Mouse (Mus musculus) thymus, postnatal 25 days (tissue): ENCODE results near the gene Ophn1.
A peak's percentile ranks its signal among the peaks of the same experiment; 100 is the strongest.

ENCODE experiments used
- DNase-seq: peaks from one replicate; pipeline ENCODE4 v3.0.0; 2022

Ophn1 gene

DNA sequence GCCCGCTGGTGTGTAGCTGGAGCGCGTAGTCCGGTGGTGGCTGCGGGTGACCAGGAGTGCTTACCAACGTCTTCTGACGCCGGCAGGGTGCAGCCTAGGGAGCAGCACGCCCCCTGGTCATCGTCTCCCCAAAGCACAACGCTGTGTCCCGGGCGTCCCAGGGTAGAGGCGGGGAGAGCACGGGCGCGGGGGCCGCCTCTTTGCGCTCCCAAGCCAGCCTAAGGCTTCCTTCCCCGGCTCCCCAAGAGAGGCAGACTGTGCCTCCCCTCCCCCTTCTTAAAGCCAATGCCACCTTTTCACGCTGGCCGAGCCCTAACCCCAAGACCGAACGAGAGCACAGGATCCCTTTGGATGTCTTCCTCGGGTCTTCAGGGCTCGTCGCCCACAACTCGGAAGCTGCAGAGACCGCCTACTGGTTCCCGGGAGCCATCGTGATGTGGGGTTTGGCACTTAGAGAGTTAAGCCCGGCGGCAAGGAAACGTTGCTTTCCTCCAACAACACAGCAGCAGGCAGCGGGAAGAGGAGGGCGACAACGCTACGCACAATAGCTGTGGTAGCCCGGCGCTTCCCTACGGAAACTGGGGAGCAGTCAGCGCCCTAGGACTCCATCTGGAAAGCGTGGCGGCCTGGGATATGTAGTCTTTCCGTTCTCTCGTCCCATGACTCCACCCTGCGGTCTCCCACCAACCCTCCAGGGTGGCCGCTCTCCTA is at the start of gene Ophn1:
Ophn1 (minus strand) TSS at position 620 of the 711 bp plus-strand sequence.
- no peak for DNase-seq

DNA sequence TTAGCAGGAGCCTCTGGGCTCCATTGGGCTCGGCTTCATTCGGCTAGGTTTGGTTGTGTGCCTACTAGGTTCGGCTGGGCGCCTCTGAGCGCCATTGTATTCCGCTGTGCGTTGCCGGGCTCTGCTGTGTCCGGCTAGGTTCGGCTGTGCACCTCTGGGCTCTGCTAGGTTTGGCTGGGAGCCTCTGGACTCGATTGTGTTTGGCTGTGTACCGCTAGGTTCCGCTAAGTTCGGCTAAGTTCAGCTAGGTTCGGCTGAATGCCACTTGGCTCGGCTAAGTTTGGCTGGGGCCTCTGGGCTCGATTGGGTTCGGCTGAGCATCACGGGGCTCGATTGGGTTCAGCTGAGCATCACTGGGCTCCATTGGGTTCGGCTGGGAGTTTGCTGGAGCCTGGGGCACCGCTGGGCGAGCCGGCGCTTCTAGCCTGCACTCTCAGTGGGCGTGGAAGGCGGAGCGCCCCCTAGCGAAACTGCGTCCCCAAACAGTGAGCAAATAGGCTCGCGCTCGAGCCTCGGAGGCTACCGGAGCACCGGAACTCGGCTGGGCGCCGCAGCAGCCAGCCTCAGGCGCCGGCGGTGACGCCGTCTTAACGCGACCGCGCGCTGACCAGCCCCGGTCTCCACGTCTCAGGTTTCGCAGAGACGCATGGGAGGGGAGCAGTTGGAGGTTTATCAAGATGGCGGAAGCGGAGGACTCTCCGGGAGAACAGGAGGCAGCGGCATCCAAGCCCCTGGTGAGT is 46.9 kb upstream of the Ophn1 start:
- peak; percentile 93 for DNase-seq

DNA sequence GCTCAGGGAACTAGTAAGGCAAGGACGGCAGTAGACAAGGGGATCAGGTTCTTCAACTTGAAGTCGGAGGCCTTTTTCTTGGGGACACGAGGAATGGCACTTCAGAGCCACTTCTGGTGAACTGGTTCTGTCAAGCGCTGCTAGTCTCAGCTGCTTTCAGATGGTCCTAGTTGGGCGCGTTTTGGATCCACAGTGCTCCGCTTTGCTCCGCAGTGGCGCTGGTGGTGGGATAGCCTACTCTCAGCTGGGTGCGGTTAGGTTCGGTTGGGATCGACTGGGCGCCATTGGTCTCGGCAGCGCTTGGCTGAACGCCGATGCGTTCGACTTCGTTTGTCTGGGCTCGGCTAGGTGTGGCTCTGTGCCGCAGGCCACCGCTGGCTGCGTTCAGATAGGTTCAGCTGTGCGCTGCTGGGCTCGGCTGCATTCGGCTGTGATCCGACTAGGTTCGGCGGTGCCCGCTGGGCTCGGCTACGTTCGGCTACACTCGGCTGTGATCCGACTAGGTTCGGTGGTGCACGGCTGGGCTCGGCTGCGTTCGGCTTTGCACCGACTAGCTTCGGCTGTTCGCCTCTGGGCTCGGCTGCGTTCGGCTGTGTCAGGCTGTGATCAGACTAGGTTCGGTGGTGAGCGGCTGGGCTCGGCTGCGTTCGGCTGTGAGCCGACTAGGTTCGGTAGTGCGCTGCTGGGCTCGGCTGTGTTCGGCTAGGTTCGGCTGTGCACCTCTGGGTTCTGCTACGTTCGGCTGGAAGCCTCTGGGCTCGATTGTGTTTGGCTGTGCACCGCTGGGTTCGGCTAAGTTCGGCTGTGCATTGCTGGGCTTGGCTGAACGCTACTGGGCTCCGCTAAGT is 46.1 kb upstream of the Ophn1 start:
- peak; percentile 90 for DNase-seq

DNA sequence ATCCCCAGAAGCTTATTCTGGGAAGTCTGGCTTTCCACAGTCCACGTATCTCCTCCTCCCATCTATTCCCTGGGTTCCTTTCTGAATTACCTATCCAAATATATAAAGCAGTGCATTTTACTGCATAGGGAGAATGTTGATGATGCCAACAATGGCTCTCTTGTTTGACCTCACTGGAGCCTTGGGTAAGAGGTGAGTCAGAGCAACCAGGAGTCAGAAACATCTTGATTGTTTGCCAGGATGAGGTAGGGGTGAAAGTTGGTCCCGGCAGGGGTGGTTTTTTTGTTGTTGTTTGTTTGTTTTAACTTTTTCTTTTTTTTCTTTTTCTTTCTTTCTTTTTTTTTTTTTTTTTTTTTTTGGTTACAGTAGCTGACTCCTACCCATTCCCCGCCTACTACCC is 45.3 kb upstream of the Ophn1 start, which contains the start of gene Yipf6:
Yipf6 (plus strand) TSS at position 216 of the 400 bp plus-strand sequence.
- DNase-seq, result no peak

DNA sequence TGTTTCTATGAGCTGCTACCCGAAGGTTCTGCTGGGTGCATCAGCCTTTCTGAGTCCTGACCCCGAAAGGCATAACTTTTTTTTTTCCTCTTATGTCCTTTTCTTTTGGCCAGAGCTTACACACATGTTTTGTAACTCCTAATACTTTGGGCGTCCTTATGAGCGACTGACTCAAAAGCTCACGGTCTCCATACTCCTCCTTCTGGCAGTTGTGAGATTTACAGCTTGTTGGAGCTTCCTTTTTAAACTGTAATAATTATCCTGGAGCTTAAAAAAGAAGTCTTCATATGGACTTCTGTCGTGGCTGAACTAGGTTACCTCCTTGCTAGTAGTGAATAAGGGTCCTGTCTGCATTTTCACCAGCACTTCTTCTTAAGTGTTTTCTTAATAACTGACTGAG is 28.6 kb upstream of the Ophn1 start:
- DNase-seq, result no peak

DNA sequence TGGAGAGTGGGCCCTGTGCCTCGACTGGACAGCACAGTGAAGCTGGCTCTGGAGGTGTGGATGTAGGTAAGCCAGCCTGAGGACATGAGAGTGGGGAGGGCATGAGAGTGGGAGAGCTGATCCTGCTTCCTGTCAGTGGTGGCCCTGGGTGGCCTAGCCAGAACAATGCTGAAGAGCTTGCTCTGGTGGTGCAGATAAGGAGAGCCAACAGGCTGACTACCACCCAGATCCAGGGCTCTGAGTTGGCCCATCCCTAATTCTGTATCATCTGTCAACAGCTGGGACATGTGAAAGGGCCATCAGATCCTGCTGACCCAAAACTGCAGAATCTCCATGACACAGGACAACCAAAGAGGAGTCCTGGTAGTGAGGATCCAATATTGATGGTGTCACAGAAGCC is 18.1 kb upstream of the Ophn1 start:
- no peak for DNase-seq

DNA sequence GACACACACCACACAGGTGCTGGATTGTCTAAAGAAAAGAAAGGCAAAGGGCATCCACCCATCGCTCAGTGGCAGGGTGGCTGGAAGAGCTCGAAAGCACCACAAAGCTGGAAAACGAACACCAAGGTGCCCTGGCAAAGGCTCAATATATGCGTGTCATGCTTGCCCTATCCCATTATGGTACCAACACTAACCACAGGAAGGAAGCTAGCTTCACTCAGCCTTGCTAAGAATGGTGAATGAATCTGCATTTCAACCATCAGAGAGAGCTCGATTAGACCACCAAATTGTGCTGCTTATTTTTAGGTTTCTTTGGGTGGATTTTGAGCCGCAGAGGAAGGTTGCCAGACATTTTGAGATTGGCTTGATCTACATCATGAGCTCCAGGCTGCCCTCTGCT is 13.4 kb upstream of the Ophn1 start:
- no peak for DNase-seq

DNA sequence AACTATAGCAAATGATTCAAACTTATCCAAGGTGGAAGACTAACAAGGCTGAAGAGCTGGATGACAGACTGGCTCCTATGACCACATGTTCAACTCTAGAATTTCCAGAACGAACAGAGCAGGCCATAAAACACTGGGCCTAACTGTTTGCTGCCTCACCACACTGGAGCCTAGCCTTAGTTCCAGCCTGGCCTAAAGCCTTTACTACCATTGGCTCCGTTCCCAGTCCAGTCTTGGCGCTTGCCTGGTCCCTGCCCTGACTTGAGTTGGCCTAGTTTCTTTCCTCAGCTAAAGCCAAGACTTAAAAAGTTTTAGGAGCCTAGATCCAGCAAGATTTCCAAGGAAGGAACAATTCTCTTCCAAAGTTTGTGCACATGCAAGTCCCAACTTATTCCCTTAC is 7.5 kb upstream of the Ophn1 start:
- no peak for DNase-seq

DNA sequence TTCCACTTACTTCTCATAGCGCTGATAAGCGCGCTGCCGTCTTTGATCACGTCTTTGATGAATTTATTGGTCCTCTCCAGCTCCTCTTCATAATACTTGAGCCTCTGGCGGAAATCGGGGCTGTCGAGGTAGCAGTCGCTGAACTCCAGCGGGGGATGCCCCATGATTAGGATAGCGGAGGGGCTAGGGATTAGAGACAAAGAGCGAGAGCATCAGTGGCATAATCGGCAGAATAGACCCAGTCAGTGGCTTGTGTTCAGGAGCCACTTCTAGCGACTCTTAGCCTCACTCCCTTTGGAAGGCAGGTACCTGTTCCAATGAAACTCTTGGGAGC is 786 bp downstream of the Ophn1 start:
- DNase-seq, result no peak

DNA sequence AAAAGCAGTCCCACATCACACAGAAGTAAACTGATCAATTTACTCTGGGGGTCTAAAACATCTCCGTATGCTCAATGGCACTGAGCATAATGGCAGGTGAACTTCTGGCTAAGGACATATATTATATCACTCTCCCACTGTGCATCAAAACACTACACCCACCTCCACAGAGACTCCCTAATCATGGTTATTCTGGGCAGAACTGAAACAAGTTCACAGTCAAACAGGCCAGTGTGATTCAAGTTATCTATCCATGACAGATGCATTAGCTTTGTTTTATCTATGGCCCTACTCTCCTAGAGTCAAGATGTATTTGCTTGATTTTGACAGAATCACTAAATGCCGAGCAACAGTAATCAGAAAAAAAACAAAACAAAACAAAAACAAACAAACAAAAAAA is 8.8 kb downstream of the Ophn1 start:
- DNase-seq, result no peak

DNA sequence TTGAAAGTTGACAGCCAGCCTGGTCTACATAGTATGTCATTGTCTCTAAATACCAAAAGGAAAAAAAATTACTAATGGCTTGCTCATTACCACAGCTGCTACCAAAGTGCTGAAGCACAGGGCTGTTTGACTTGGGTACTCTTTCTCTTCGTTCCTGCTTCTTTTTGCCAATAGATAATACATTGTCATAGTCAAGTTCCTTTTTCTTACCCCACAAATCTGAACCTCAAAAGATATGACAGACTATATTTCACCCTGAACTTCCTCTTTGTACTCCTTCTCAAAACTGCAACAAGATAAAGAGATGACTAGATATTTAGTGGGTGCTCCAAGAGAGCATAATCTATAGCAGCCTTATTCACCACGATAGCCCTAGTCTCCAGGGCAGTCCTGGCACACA is 9.7 kb downstream of the Ophn1 start:
- DNase-seq, result no peak

DNA sequence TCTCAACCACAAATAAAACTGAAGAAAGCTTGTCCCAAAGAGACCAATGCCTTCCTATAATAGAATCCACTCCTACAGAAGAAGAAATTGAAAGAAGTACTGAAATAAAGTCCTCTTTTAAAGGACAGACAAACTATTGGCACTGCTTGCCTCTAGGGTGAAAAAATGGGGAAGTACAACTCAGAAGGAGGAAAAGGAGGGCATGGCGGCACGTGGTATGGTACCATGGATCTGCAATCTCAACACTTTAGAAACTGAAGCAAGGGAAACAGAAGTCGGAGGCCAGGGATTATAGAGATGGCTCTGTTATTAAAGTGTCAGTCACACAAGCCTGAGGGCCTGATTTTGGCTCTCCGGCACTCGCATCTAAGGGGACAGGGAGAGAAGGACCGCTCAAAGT is 10.5 kb downstream of the Ophn1 start:
- no peak for DNase-seq

DNA sequence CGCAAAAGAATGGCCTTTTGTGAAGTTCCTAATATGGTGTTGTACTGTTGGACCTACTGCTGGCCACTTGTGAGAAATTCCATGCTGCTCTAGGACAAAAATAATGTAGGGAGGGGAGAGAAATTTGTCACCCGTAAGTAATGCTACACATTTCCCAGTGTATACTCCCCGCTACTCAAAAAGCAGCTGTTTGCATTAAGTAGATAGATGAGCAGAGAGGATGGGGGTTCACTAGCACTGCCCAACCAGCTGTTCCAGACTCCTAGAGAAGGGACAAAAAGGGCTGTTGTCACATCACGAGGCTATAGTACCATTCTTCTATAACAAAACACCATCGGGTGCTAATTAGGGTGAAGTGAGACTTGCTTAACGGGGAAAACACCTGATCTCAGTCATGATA is 15.7 kb downstream of the Ophn1 start:
- DNase-seq, result no peak

DNA sequence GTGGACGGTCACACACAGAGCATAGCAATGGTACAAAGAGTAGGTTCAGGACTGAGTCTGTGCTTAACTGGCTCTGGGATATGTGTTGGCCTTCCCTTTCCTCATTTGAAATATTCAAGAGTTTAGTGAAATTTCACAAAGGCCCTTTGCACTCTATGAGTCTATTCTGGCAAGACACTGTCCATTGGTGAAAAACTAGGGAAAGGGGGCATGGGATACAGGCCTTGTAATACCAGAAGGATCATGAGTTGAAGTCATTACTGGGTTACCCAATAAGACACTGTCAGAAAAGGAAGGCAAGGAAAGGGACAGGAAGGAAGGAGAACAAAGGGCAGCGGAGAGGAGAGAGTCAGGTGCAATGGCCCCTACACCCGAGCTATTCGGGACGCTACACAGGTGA is 16.7 kb downstream of the Ophn1 start:
- DNase-seq, result no peak

DNA sequence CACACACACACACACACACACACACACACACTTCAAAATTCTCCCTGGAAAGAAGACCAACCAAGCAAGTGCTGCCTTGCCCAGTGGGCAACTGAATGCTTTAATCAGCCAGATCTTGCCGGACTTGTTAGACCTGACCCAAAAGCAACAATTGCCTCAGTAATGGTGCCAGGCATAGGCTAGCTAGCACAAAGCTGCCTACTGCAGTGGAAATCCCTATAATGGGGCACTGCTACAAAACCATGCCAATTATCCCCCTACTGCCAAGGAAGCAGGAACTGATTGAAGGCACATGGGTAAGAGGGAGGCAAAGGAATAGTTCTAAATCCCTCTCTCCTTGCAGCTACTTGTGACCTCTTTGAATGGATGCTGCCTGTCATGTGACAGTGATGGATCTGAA is 18.8 kb downstream of the Ophn1 start:
- no peak for DNase-seq

DNA sequence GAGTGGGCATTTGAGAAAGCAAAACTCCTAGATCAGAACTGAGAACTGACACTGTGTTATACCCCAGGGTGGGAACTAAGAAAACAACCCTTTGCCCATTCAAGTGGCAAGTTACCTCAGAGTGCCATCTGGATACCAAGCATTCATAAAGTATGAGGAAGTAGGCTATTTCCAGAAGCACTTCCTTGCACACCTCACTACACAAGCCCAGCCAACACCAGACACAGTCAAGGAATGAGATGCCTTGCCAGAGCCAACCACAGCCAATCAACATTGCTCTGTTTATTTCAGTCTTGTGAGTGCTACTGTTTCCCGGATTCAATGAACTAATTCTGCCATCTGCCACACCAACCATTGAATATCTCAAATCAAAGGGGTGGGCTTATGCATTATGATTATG is 20.3 kb downstream of the Ophn1 start:
- no peak for DNase-seq

DNA sequence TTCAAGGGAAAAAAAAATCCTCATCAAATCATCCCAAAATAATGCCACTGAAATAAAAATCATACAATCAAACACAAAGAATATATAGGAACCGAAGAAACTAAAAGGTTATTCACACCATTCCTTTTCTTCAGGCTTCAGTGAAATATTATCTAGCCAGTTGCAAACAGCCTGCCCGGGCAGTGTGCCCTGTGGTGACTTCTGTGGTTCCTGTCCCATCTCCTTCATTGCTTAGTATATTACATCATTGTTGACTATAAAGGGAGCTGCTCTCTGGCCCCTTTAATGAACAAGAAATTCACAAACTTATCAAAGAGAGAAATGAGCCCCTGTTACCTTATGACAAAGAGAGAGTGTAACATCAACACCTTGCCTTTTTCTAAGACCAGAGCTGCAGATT is 21.1 kb downstream of the Ophn1 start:
- DNase-seq, result no peak

DNA sequence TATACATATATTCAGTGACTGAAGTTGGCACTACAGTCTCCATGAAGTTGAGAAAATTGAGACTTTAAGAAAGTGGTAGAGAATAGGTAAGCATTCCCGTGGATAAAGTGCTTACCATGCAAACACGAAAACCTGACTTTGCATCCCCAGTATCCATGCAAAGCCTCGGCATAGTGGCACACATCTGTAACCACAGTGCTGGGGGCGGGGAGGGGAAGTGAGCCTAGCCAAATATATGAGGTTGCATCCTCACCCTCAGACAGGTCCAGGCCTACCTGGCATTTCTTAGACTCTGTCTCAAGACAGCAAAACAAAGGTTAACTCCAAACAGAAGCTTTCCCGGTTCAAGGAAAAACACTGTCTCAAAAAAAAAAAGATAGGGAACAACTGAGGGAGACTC is 21.7 kb downstream of the Ophn1 start:
- no peak for DNase-seq

DNA sequence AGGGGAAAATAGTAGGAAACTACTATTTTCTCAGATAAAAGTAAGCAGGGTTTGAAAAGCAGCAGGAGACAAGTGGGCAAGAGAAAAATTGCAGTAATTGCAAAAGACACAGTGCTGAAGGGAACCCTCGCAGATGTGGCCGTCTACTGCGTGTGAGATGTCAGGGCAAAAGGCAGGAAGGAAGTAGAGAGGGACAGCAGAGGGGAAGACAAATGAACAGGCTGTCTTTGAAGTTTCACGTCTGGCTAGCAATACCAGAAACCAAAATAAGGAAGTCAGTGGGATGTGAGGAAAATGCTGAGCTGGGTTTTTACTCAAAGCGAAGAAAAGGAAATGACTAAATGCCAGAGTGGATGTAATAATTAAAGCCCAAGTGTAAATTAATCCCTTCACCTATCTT is 30.7 kb downstream of the Ophn1 start:
- DNase-seq, result no peak

DNA sequence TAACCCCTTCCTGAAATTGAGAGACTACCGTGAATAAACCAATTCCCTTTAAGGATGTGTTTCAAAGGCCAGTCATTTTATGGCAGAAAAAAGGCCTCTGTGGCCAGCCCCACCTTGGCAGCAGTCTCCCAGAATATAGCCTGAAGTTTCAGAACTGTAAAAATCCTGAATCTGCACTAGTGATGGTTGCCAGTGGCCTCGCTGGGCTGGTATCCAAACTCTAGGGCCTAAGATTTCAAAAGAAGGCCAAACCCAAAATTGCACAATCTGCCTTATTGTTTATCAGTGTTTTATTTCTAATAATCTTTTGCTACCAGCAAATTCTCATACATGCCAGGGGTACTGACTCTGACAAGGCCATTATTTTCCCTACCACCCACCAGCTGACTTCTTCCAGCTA is 34.8 kb downstream of the Ophn1 start:
- no peak for DNase-seq

DNA sequence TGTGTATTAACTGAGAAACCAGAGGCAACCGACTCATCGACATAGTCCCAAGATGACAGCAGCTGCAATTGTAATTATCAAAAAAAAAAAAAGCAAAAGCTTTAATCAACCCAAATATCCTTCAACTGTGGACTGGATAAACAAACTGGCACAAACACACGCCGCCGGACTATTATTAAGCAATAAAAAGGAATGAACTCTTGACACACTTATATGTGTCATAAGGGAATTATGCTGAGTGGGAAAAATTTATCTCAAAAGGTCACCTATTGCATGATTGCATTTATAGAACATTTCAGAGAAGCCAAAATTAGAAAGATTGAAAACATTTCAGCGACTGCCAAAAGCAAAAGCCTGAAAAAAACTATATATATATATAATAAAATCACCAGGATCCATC is 40.0 kb downstream of the Ophn1 start:
- DNase-seq, result no peak

DNA sequence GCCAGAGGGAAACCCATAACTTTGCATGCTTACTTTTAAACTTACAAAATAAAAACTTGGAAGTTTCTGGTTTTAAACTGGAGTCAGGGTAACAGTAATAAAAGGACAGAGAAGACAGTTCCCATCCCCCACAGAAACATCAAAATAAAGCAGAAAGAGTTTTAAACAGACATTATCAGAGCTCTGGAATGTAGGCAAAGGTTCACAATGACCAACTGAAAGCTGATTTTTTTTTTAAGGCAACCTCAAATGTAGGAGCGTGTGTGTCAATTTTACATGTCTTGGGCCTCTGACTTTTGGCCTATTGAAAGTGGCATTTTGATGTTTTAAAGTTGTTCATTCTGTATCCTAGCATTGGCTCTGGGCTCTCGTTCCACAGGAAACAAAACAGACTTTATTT is 49.2 kb downstream of the Ophn1 start:
- no peak for DNase-seq

DNA sequence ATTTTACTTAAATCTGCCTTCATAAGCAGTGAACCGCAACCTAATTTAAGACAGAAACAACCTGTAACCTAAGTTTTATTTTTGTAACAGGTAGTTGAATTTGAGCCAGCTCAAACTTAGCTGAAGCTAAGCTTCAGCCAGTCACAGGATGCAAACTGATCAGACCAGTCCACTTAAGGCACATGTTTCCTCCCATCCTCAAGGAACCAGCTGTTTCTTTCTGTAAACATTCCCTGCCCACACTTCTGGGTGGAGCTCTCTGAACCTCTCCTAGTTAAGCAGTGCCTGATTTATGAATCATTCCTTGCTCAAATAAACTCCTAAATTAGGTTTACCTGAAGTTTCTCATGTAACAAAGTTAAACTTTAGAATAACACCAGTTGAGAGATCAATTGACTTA is 54.8 kb downstream of the Ophn1 start:
- no peak for DNase-seq

DNA sequence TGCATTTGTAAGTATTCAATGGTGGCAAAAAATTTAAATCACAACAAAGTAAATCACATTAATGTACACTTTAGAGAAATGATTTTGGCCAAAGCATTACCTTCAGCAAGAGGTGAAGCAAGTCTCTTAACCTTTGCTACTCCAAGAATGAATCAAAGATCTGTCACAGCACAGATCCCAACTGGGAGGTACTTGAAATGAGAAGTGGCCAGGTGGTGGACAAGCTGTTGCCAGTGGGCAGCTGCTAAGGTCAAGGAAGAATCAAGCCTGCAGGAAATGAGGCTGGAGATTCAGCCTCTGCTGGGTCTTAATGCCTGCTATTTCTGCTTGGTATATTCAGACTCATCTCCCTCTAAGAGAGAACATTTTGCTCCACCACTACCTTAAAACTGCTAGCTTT is 87.0 kb downstream of the Ophn1 start:
- no peak for DNase-seq
